Mouse (Mus musculus) cerebellum, adult 2 months (tissue): ENCODE measurements at regions not wholly inside any gene's neighbourhood (a gene's known extent, or its start where the extent isn't known, plus 50 kb on each side); places are given as distances from the start of the nearest gene placed in this dataset.

Experiments used
- CTCF ChIP-seq: fragments of 200-500 bp; IDR thresholded peaks from 2 replicates; pipeline ENCODE4 v1.5.1; 2011; ENCODE audit warnings: low read depth, mild to moderate bottlenecking, control low read depth, low read length, moderate library complexity, borderline replicate concordance; ENCODE audit not compliant: insufficient read depth
- POLR2A ChIP-seq: fragments of 200-500 bp; IDR thresholded peaks from 2 replicates; pipeline ENCODE4 v1.6.1; 2011; ENCODE audit warnings: low read length, control low read depth, borderline replicate concordance; ENCODE audit not compliant: insufficient read depth

- TF ChIP-seq CTCF, result no peak
- no peak for TF ChIP-seq POLR2A
These were observed 445.7 kb downstream of the Gm597 start for GRCm38 (mm10) chr1:28334366-28334765.
